Mouse (Mus musculus): Measurements from ENCODE around the gene Comp. TPM values are rescaled to one million over a fixed set of nuclear protein-coding genes. Genes with fewer than 3 reads are reported as not detected.

The Comp gene
- polyA plus RNA-seq, 1 experiment from 2014 or later: 0.46 TPM

GRCm38 (mm10) chr8:70406427-70407069 is 33.2 kb downstream of the Comp start:
- H3K9ac ChIP-seq: no peak overlapping the region
- no peaks in the 10 kb centered on the region for H3K36me3 ChIP-seq
- no peaks in the 10 kb centered on the region for H3K9me3 ChIP-seq
- peak; percentile 27 for ATAC-seq (ENCODE audit: borderline replicate concordance, extremely low read depth, low FRiP score, low TSS enrichment)
- peak overlapping the region; percentile 84 for H3K27ac ChIP-seq
- no peaks in the 10 kb centered on the region for H3K27me3 ChIP-seq
- peaks cover 53% of the 10 kb centered on the region for H3K4me1 ChIP-seq
- WGBS: 69% methylated on average over 11 of the region's 11 CpGs
- H3K4me3 ChIP-seq: no peak overlapping the region
- no peak overlapping the region for H3K4me2 ChIP-seq

- H3K36me3 ChIP-seq: no peaks in the 10 kb centered on the region
- H3K4me3 ChIP-seq: no peak overlapping the region
- H3K27ac ChIP-seq: peak overlapping the region; percentile 84
- peak; percentile 52; the same call in 1 of the 2 replicates for ATAC-seq (ENCODE audit: borderline replicate concordance, extremely low read depth, low FRiP score, low TSS enrichment)
- H3K4me1 ChIP-seq: peaks cover 53% of the 10 kb centered on the region
- H3K27me3 ChIP-seq: no peaks in the 10 kb centered on the region
- H3K4me2 ChIP-seq: no peak overlapping the region
- no peak overlapping the region for H3K9ac ChIP-seq
- WGBS: 41% methylated on average over 6 of the region's 6 CpGs
- no peaks in the 10 kb centered on the region for H3K9me3 ChIP-seq
Measured at GRCm38 (mm10) chr8:70408301-70408700, 34.9 kb downstream of the Comp start.

- Histone ChIP-seq H3K9me3 (no peaks in the 10 kb centered on the region), H3K27me3 (no peaks in the 10 kb centered on the region), H3K4me3 (no peak overlapping the region), H3K27ac (peak overlapping the region; percentile 84), H3K9ac (no peak overlapping the region), H3K4me2 (no peak overlapping the region), H3K4me1 (peaks cover 53% of the 10 kb centered on the region), H3K36me3 (no peaks in the 10 kb centered on the region)
- ATAC-seq (ENCODE audit: borderline replicate concordance, extremely low read depth, low FRiP score, low TSS enrichment): no peak
- WGBS: 63% methylated on average over 10 of the region's 10 CpGs
Measured at GRCm38 (mm10) chr8:70409019-70409418, 35.7 kb downstream of the Comp start.

GRCm38 (mm10) chr8:70409455-70409871 is 36.1 kb downstream of the Comp start:
- peaks cover 53% of the 10 kb centered on the region for H3K4me1 ChIP-seq
- H3K27ac ChIP-seq: peak overlapping the region; percentile 84
- WGBS: 26% methylated on average over 9 of the region's 9 CpGs
- H3K9ac ChIP-seq: no peak overlapping the region
- no peak overlapping the region for H3K4me3 ChIP-seq
- H3K36me3 ChIP-seq: no peaks in the 10 kb centered on the region
- 0 out of 2 replicates have a peak, but pooled peaks have one; percentile 30 for ATAC-seq (ENCODE audit: borderline replicate concordance, extremely low read depth, low FRiP score, low TSS enrichment)
- H3K4me2 ChIP-seq: no peak overlapping the region; the same call in 1 of the 2 replicates
- H3K9me3 ChIP-seq: no peaks in the 10 kb centered on the region
- H3K27me3 ChIP-seq: no peaks in the 10 kb centered on the region

GRCm38 (mm10) chr8:70410281-70410680 is 36.9 kb downstream of the Comp start:
- Histone ChIP-seq H3K4me1 (peaks cover 49% of the 10 kb centered on the region), H3K9ac (no peak overlapping the region), H3K4me3 (no peak overlapping the region), H3K27me3 (no peaks in the 10 kb centered on the region), H3K9me3 (no peaks in the 10 kb centered on the region), H3K4me2 (no peak overlapping the region), H3K36me3 (no peaks in the 10 kb centered on the region), H3K27ac (peak overlapping the region; percentile 33; the same call in 1 of the 2 replicates)
- WGBS: 90% methylated on average over 5 of the region's 5 CpGs
- no peak for ATAC-seq (ENCODE audit: borderline replicate concordance, extremely low read depth, low FRiP score, low TSS enrichment)

GRCm38 (mm10) chr8:70414310-70414946 is 41.1 kb downstream of the Comp start:
- Histone ChIP-seq H3K27ac (no peak overlapping the region), H3K4me1 (peaks cover 45% of the 10 kb centered on the region), H3K4me3 (no peak overlapping the region), H3K4me2 (no peak overlapping the region), H3K36me3 (no peaks in the 10 kb centered on the region), H3K27me3 (no peaks in the 10 kb centered on the region), H3K9ac (no peak overlapping the region), H3K9me3 (no peaks in the 10 kb centered on the region)
- ATAC-seq (ENCODE audit: borderline replicate concordance, extremely low read depth, low FRiP score, low TSS enrichment): no peak
- 82% methylated on average over 6 of the region's 6 CpGs for WGBS

GRCm38 (mm10) chr8:70415540-70416451 is 42.4 kb downstream of the Comp start:
- 72% methylated on average over 8 of the region's 8 CpGs for WGBS
- peaks cover 41% of the 10 kb centered on the region for H3K4me1 ChIP-seq
- no peaks in the 10 kb centered on the region for H3K27me3 ChIP-seq
- 0 out of 2 replicates have a peak, but pooled peaks have one; percentile 11 for ATAC-seq (ENCODE audit: borderline replicate concordance, extremely low read depth, low FRiP score, low TSS enrichment)
- no peak overlapping the region for H3K4me3 ChIP-seq
- H3K36me3 ChIP-seq: no peaks in the 10 kb centered on the region
- H3K4me2 ChIP-seq: no peak overlapping the region
- no peak overlapping the region for H3K27ac ChIP-seq
- no peaks in the 10 kb centered on the region for H3K9me3 ChIP-seq
- no peak overlapping the region for H3K9ac ChIP-seq

- no peak overlapping the region for H3K4me3 ChIP-seq
- H3K36me3 ChIP-seq: no peaks in the 10 kb centered on the region
- no peak overlapping the region for H3K27ac ChIP-seq
- no peaks in the 10 kb centered on the region for H3K27me3 ChIP-seq
- H3K9ac ChIP-seq: no peak overlapping the region
- ATAC-seq (ENCODE audit: borderline replicate concordance, extremely low read depth, low FRiP score, low TSS enrichment): no peak
- H3K4me2 ChIP-seq: no peak overlapping the region
- H3K4me1 ChIP-seq: peaks cover 41% of the 10 kb centered on the region
- H3K9me3 ChIP-seq: no peaks in the 10 kb centered on the region
- 56% methylated on average over 6 of the region's 6 CpGs for WGBS
Measured at GRCm38 (mm10) chr8:70416941-70417340, 43.6 kb downstream of the Comp start.

- Histone ChIP-seq H3K27me3 (no peaks in the 10 kb centered on the region), H3K4me2 (no peak overlapping the region), H3K4me1 (peaks cover 41% of the 10 kb centered on the region), H3K27ac (no peak overlapping the region), H3K9ac (0 out of 2 replicates have a peak overlapping the region, but pooled peaks have one; percentile 6), H3K4me3 (no peak overlapping the region), H3K9me3 (no peaks in the 10 kb centered on the region), H3K36me3 (no peaks in the 10 kb centered on the region)
- no peak for ATAC-seq (ENCODE audit: borderline replicate concordance, extremely low read depth, low FRiP score, low TSS enrichment)
- WGBS: 29% methylated on average over 10 of the region's 10 CpGs
Measured at GRCm38 (mm10) chr8:70417914-70418313, 44.6 kb downstream of the Comp start.

GRCm38 (mm10) chr8:70418954-70419353 is 45.6 kb downstream of the Comp start:
- Histone ChIP-seq H3K4me1 (peaks cover 41% of the 10 kb centered on the region), H3K27me3 (no peaks in the 10 kb centered on the region), H3K9me3 (no peaks in the 10 kb centered on the region), H3K9ac (no peak overlapping the region), H3K36me3 (no peaks in the 10 kb centered on the region), H3K27ac (peak overlapping the region; percentile 39; the same call in 1 of the 2 replicates), H3K4me3 (no peak overlapping the region), H3K4me2 (0 out of 2 replicates have a peak overlapping the region, but pooled peaks have one; percentile 1)
- WGBS: 16% methylated on average over 14 of the region's 14 CpGs
- ATAC-seq (ENCODE audit: borderline replicate concordance, extremely low read depth, low FRiP score, low TSS enrichment): peak; percentile 66

GRCm38 (mm10) chr8:70419879-70420643 is 46.7 kb downstream of the Comp start:
- no peaks in the 10 kb centered on the region for H3K27me3 ChIP-seq
- no peak overlapping the region for H3K9ac ChIP-seq
- H3K4me2 ChIP-seq: no peak overlapping the region
- H3K4me1 ChIP-seq: peaks cover 41% of the 10 kb centered on the region
- no peak overlapping the region for H3K27ac ChIP-seq
- no peak for ATAC-seq (ENCODE audit: borderline replicate concordance, extremely low read depth, low FRiP score, low TSS enrichment)
- H3K4me3 ChIP-seq: no peak overlapping the region
- H3K9me3 ChIP-seq: no peaks in the 10 kb centered on the region
- no peaks in the 10 kb centered on the region for H3K36me3 ChIP-seq
- WGBS: 72% methylated on average over 11 of the region's 11 CpGs
